Mouse (Mus musculus) ES-Bruce4 (cell line): ENCODE measurements around the gene Vmn1r73.

ENCODE experiments used
- CTCF ChIP-seq: IDR thresholded peaks from one replicate; pipeline ENCODE4 v1.8.1; 2011; ENCODE audit warnings: low read depth, low read length
- EP300 ChIP-seq: IDR thresholded peaks from 2 replicates; pipeline ENCODE4 v1.6.1; 2011; ENCODE audit warnings: low read depth, low read length; ENCODE audit not compliant: insufficient read depth
- POLR2A ChIP-seq: IDR thresholded peaks from one replicate; pipeline ENCODE4 v1.8.1; 2011; ENCODE audit warnings: low read length; ENCODE audit not compliant: insufficient read depth

DNA sequence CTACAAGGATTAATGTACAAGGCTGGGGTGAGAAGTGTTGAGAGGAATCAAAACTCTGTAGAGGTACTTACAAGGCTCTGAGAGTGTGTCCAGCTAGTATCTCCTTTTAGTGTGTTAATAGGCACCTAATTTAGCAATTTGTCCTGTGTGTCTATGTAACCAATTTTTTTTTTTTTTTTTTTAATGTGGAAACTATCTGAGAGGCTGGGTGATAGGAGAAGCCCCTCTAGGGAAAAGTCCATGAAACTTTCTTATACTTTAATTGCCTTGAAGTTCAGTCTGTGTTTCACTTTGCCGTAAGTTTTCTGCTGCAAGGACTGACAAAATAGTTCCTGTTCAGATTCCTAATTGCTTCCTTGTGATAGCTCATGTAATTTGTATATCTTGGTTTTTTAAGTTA, at the start of gene Vmn1r73:
- TF ChIP-seq CTCF (no peak), POLR2A (no peak), EP300 (no peak)
